ENCODE assay signal across 19 mouse cellular contexts in genomic region chr12:105312571-105313035, GRCm38 (mm10). TPM values are rescaled to one million over a fixed set of nuclear protein-coding genes. Genes with fewer than 3 reads are reported as not detected.
DNase-seq lines count a peak whose midpoint lies in the region; ATAC-seq and TF ChIP-seq lines count a peak whose summit lies in the region.
"Had no signal": no experiment of that assay in that cellular context is flagged by ENCODE, and none has a peak within 500 bp of the region (broad histone marks: within the 10 kb centered on the region; RNA-seq: fewer than 3 reads in every experiment).

No protein-coding gene starts in this region.

- peak; percentile 61 for ATAC-seq in forebrain, postnatal 0 days
- ATAC-seq in forebrain, embryonic 15.5 days (replicated peaks), result no peak
- ATAC-seq in limb, embryonic 14.5 days (ENCODE audit: low FRiP score, low read depth), result peak; percentile 55; the same call in 1 of the 2 replicates
- ATAC-seq: liver, embryonic 12.5 days; lung, postnatal 0 days; midbrain, embryonic 16.5 days had no signal

- no peak for TF ChIP-seq POLR2A in limb, embryonic 14.5 days (IDR thresholded peaks at IDR 0.05; ENCODE audit: borderline replicate concordance, extremely low read depth, insufficient read depth, insufficient read length)
- TF ChIP-seq POLR2A in lung, adult 2 months (IDR thresholded peaks at IDR 0.05; ENCODE audit: borderline replicate concordance, extremely low read depth, low read depth, low read length), result no peak
- TF ChIP-seq POLR2A in kidney, adult 2 months (IDR thresholded peaks at IDR 0.05; ENCODE audit: low read depth, low read length), result no peak

- intact Hi-C loops in left cerebral cortex, postnatal 4 days (cut with DNase I), result no loop called here

- H3K4me2 ChIP-seq in forebrain, postnatal 0 days (ENCODE audit: low read depth), result no peak overlapping the region
- H3K4me2 ChIP-seq in forebrain, embryonic 15.5 days (replicated peaks), result no peak overlapping the region
- H3K4me2 ChIP-seq in limb, embryonic 14.5 days (replicated peaks; ENCODE audit: low read depth, low read length, severe bottlenecking), result no peak overlapping the region
- H3K4me2 ChIP-seq: liver, embryonic 12.5 days had no signal

- H3K27ac ChIP-seq in forebrain, postnatal 0 days (ENCODE audit: low read depth, low read length), result no peak overlapping the region
- no peak overlapping the region for H3K27ac ChIP-seq in forebrain, embryonic 15.5 days (replicated peaks)
- no peak overlapping the region for H3K27ac ChIP-seq in limb, embryonic 14.5 days (replicated peaks; ENCODE audit: low read depth, low read length)
- H3K27ac ChIP-seq in kidney, adult 2 months (ENCODE audit: insufficient read depth, low read depth, low read length), result no peak overlapping the region
- H3K27ac ChIP-seq: embryonic facial prominence, embryonic 10.5 days; liver, embryonic 12.5 days had no signal

- H3K4me3 ChIP-seq in forebrain, postnatal 0 days (ENCODE audit: low read depth, low read length), result no peak overlapping the region
- no peak overlapping the region for H3K4me3 ChIP-seq in forebrain, embryonic 15.5 days
- H3K4me3 ChIP-seq in limb, embryonic 14.5 days (replicated peaks; ENCODE audit: low read length), result no peak overlapping the region
- H3K4me3 ChIP-seq in lung, adult 2 months (replicated peaks; ENCODE audit: extremely low read depth, low read depth, low read length), result no peak overlapping the region
- no peak overlapping the region for H3K4me3 ChIP-seq in kidney, adult 2 months (ENCODE audit: insufficient read depth, low read depth, low read length)
- H3K4me3 ChIP-seq: embryonic facial prominence, embryonic 10.5 days; liver, embryonic 12.5 days had no signal

- no peaks in the 10 kb centered on the region for H3K4me1 ChIP-seq in forebrain, postnatal 0 days (ENCODE audit: insufficient read depth)
- no peaks in the 10 kb centered on the region for H3K4me1 ChIP-seq in forebrain, embryonic 15.5 days
- peaks cover 5% of the 10 kb centered on the region; the same call in 1 of the 2 replicates for H3K4me1 ChIP-seq in limb, embryonic 14.5 days (ENCODE audit: control insufficient read depth, insufficient read depth, low read length)
- no peaks in the 10 kb centered on the region for H3K4me1 ChIP-seq in lung, adult 2 months (ENCODE audit: control insufficient read depth, insufficient read depth, low read length)
- no peaks in the 10 kb centered on the region for H3K4me1 ChIP-seq in kidney, adult 2 months (ENCODE audit: control insufficient read depth, insufficient read depth, low read length)
- H3K4me1 ChIP-seq: embryonic facial prominence, embryonic 10.5 days; liver, embryonic 12.5 days had no signal

- H3K27me3 ChIP-seq in forebrain, postnatal 0 days (ENCODE audit: insufficient read depth, low read length), result no peaks in the 10 kb centered on the region
- H3K27me3 ChIP-seq in forebrain, embryonic 15.5 days, result no peaks in the 10 kb centered on the region
- H3K27me3 ChIP-seq in limb, embryonic 14.5 days (ENCODE audit: control insufficient read depth, insufficient read depth, low read length), result no peaks in the 10 kb centered on the region
- no peaks in the 10 kb centered on the region; the same call in 1 of the 2 replicates for H3K27me3 ChIP-seq in kidney, adult 2 months (replicated peaks; ENCODE audit: control insufficient read depth, insufficient read depth, low read length)
- H3K27me3 ChIP-seq: liver, embryonic 12.5 days had no signal

- H3K36me3 ChIP-seq in forebrain, postnatal 0 days (ENCODE audit: insufficient read depth), result no peaks in the 10 kb centered on the region
- no peaks in the 10 kb centered on the region for H3K36me3 ChIP-seq in forebrain, embryonic 15.5 days
- no peaks in the 10 kb centered on the region for H3K36me3 ChIP-seq in limb, embryonic 14.5 days (ENCODE audit: control insufficient read depth, insufficient read depth, low read length)
- no peaks in the 10 kb centered on the region for H3K36me3 ChIP-seq in kidney, adult 2 months (ENCODE audit: control insufficient read depth, insufficient read depth, low read length)
- H3K36me3 ChIP-seq: embryonic facial prominence, embryonic 10.5 days; liver, embryonic 12.5 days had no signal

- no peaks in the 10 kb centered on the region for H3K9me3 ChIP-seq in forebrain, postnatal 0 days (ENCODE audit: low read length)
- H3K9me3 ChIP-seq in forebrain, embryonic 15.5 days, result no peaks in the 10 kb centered on the region
- H3K9me3 ChIP-seq in limb, embryonic 14.5 days (ENCODE audit: control insufficient read depth, low read length), result no peaks in the 10 kb centered on the region

- 66% methylated on average over 5 of the region's 5 CpGs for WGBS in forebrain, postnatal 0 days
- 72% methylated on average over 5 of the region's 5 CpGs for WGBS in forebrain, embryonic 15.5 days
- 35% methylated on average over 5 of the region's 5 CpGs for WGBS in limb, embryonic 14.5 days
- 57% methylated on average over 5 of the region's 5 CpGs for WGBS in lung, adult 2 months
- WGBS in kidney, adult 2 months, result 65% methylated on average over 5 of the region's 5 CpGs

- peak; percentile 52 for DNase-seq in forebrain, postnatal 0 days
- peak; percentile 67 for DNase-seq in left cerebral cortex, postnatal 4 days
- no peak for DNase-seq in left cerebral cortex, adult 9 months (ENCODE audit: low spot score in 2 of 2)
- DNase-seq in cerebellum, adult 8-10 months, result peak; percentile 56
- DNase-seq in limb, embryonic 14.5 days (ENCODE audit: low spot score), result peak; percentile 18
- no peak for DNase-seq in lung, adult 2 months
- no peak for DNase-seq in kidney, adult 2 months
- DNase-seq: adrenal gland, postnatal 25 days; kidney, adult 9 months; thymus, postnatal 25 days had no signal

- no peak overlapping the region for H3K9ac ChIP-seq in forebrain, postnatal 0 days
- no peak overlapping the region for H3K9ac ChIP-seq in forebrain, embryonic 15.5 days (replicated peaks)
- no peak overlapping the region for H3K9ac ChIP-seq in limb, embryonic 14.5 days (ENCODE audit: low read depth, low read length, severe bottlenecking)
- H3K9ac ChIP-seq: liver, embryonic 12.5 days had no signal

- no peak for TF ChIP-seq CTCF in forebrain, postnatal 0 days (IDR thresholded peaks at IDR 0.05; ENCODE audit: low read depth)
- TF ChIP-seq CTCF in lung, adult 2 months (IDR thresholded peaks at IDR 0.05; ENCODE audit: insufficient read depth, low read length), result no peak
- TF ChIP-seq CTCF in kidney, adult 2 months (conservative IDR thresholded peaks at IDR 0.05; ENCODE audit: insufficient read depth, insufficient read length, low read depth, low read length), result no peak

RNA-seq across cellular contexts. Expression of gene Tunar, which starts 21.1 kb away (rescaled TPM):
- 16.6 and 16.9 TPM in 2 replicates for total RNA-seq in forebrain, postnatal 0 days (2014; rRNA removed)
- 6.7 and 12.0 TPM in 2 replicates for polyA plus RNA-seq in forebrain, postnatal 0 days (2015; fragmentation: Nextera tagmentation; extraction: Ambion mirVana)
- polyA plus RNA-seq in forebrain, embryonic 15.5 days (2015; fragmentation: Nextera tagmentation; extraction: Ambion mirVana), result 5.0 and 5.4 TPM in 2 replicates
- 10 to 100 TPM; 20.1 to 21.1 TPM for total RNA-seq in left cerebral cortex, postnatal 4 days (2021)
- 0.31 and 0.40 TPM in 2 replicates for polyA plus RNA-seq in limb, embryonic 14.5 days (2012; rRNA removed)
- polyA plus RNA-seq in limb, embryonic 14.5 days (2014; fragmentation: Nextera tagmentation; extraction: Ambion mirVana), result 0.19 and 0.21 TPM in 2 replicates
- polyA plus RNA-seq in lung, adult 2 months (2012; rRNA removed), result not detected in 2 replicates
- polyA plus RNA-seq in kidney, adult 2 months (2012; rRNA removed), result not detected in 2 replicates
- total RNA-seq: CH12.LX; gastrocnemius, postnatal 4 days; megakaryocyte, adult 5-6 weeks had no signal
- polyA plus RNA-seq: heart, embryonic 14.5 days; liver, embryonic 12.5 days; lung, postnatal 0 days had no signal

Comparison
In these comparisons a context has a peak if more than half of its experiments do, and no peak if none do; other contexts are left out.
1. DNase-seq: peak in forebrain, postnatal 0 days (single experiment), left cerebral cortex, postnatal 4 days (single experiment), cerebellum, adult 8-10 months (single experiment) and limb, embryonic 14.5 days (single experiment); none in left cerebral cortex, adult 9 months (0 of 2), lung, adult 2 months (single experiment) and kidney, adult 2 months (single experiment).